Comparison of ENCODE assay signal across 1 mouse cellular context in genomic region chr4:134471469-134471868, GRCm38 (mm10).
TF ChIP-seq lines count a peak whose summit lies in the region.

No protein-coding gene starts in this region.

TF ChIP-seq in MEL, 35 proteins besides CTCF, POLR2A, EP300 and RAD21 (continued from another document):
- TF ChIP-seq E2F4 (IDR thresholded peaks at IDR 0.05; ENCODE audit: borderline replicate concordance, low read depth, low read length) (no peak), ZNF384 (IDR thresholded peaks at IDR 0.05; ENCODE audit: low read depth, low read length) (peak; percentile 57; the same call in 1 of the 2 replicates), SMC3 (IDR thresholded peaks at IDR 0.05; ENCODE audit: low read depth, low read length) (peak; percentile 63), SIN3A (IDR thresholded peaks at IDR 0.05; ENCODE audit: low read length) (0 out of 2 replicates have a peak, but pooled peaks have one; percentile 38), USF1 (IDR thresholded peaks at IDR 0.05; ENCODE audit: low read depth, low read length) (no peak), CHD1 (IDR thresholded peaks at IDR 0.05; ENCODE audit: low read depth, low read length) (no peak), TAL1 (IDR thresholded peaks at IDR 0.05; ENCODE audit: low read length) (no peak)
